Mouse (Mus musculus) CH12F3 (cell line): Measurements from ENCODE around the gene Nrm.

Experiments used
- in situ Hi-C: fragments of 300-500 bp; cut with MboI; formaldehyde crosslinking; loops from 2 replicates; pipeline ENCODE4 v1.14.3; 2020; ENCODE audit warnings: low sequenced_read_pairs

Nrm gene

DNA sequence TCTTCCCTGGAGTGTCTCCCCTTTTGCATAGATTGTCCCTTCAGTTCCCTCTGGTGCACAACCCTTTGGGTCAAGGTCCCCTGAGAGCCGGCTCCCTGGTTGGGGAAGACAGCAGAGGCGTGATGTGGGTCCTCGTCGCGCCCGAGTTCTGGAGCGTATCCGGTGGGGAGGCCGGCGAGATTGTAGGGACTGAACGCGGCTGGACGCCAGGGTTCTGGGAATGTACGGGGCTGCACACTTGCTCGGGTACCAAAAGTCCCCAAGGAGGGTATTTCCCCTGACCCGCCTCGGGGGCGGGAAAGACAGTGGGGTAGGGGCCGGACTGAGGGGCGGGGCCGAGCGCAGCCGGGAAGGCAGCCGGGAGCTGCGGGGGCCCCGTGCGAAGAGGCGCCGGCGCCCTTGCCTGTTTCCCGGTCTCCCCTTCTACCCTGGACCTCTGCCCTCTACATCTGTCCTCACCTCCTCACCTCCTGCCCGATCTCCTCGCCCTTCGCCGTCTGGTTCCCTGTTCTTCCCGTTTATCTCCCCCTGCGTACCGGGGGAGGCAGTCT lies 5.2 kb downstream of the Nrm start:
- in situ Hi-C loops: no loop called here

GRCm38 (mm10) chr17:35866911-35867890 lies 6.1 kb downstream of the Nrm start:
- in situ Hi-C loops: no loop called here

DNA sequence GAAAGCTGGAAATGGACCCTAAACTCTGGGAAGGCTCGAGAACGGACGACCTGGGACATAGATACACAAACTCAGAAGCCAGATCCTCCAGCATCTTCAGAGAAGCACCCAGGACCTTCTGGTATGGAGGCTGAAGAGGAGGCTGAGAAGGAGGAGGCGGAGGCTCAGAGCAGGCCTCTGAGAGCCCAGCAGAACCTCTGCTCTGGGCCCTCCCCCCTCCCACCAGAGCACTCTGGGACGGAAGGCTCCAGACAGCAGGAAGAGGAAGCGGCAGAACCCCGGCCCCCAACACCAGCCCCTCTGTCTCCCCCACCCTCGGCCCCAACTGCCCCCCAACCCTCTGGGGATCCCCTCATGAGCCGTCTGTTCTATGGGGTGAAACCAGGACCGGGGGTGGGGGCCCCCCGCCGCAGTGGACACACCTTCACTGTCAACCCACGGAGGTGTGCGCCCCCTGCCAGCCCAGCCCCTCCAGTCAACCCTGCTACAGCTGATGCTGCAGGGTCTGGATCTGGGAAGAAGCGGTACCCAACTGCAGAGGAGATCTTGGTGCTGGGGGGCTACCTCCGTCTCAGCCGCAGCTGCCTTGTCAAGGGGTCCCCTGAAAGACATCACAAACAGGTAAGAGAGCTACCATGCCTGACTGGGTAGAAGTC lies 7.2 kb downstream of the Nrm start:
- in situ Hi-C loops: no loop called here

GRCm38 (mm10) chr17:35868961-35869345 lies 7.8 kb downstream of the Nrm start:
- in situ Hi-C loops: no loop called here

- in situ Hi-C loops: loop anchor here (5.0 kb wide), 1 partner anchor 37 kb away; no protein-coding TSS in a partner anchor
Measured at GRCm38 (mm10) chr17:35869346-35870067, 8.4 kb downstream of the Nrm start.

DNA sequence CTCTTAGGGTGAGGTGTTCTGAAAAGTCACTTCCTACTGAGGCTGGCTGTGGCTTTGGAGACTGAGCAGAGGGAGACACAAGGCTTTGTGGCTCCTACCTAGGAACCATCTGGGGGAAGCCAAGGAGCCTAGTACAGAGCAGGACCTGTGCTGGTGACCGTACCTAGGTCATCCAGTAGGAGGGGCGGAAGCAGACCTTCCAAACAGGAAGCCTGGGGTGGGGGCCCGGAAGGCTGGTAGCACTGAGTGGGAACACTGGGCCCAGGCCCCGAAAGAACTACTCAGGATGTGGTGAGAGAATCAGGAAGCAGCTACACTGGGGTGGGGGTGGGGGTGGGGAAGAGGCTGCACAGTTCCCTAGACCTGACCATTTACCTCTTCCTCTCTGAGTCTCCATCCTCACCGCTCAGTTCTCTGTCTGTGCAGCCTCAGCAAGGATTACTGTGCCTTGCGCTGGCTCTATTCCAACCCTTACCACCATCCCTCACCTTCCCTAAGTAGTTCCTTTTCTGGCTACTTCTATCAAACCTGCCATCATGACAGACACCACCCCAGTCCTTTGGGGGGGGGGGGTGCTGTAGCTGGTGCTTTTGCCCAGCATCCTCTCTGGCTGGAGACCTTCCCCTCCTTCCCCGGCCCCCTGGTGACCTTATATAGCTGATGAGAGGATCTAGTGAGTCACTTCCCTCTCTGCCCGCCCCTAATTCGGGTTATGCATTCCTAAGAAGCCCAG lies 9.2 kb downstream of the Nrm start:
- in situ Hi-C loops: loop anchor here (5.0 kb wide), 1 partner anchor 38 kb away; no protein-coding TSS in a partner anchor

GRCm38 (mm10) chr17:35870884-35871696 lies 10.0 kb downstream of the Nrm start:
- in situ Hi-C loops: loop anchor here (5.0 kb wide), 1 partner anchor 39 kb away; no protein-coding TSS in a partner anchor

GRCm38 (mm10) chr17:35873774-35874519 lies 12.8 kb downstream of the Nrm start:
- in situ Hi-C loops: loop anchor here (5.0 kb wide), 1 partner anchor 42 kb away; no protein-coding TSS in a partner anchor

DNA sequence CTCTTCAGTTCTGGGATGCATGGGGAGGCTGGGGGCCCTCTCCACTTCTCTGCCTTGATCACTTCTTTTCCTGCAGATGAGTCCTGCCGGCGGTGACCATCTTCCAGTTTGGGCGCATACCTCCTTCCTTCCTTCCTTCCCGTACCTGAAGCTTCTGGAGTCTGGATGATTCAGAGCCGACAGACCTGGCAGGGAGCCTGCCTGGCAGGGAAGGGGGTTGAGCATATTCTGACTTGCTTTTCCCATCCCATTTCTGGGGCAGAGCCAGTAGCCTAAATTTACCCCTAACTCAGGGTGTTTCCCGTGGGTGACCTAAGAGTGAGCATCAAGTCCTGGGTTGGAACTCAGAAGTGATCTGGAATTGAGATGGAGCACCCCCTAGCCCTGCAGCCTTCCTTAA lies 13.6 kb downstream of the Nrm start:
- in situ Hi-C loops: loop anchor here (5.0 kb wide), 1 partner anchor 42 kb away; no protein-coding TSS in a partner anchor

GRCm38 (mm10) chr17:35879245-35880057 lies 18.3 kb downstream of the Nrm start, which contains the start of gene Dhx16:
Gene Dhx16 (plus strand): TSS chr17:35879819.
- in situ Hi-C loops: no loop called here

DNA sequence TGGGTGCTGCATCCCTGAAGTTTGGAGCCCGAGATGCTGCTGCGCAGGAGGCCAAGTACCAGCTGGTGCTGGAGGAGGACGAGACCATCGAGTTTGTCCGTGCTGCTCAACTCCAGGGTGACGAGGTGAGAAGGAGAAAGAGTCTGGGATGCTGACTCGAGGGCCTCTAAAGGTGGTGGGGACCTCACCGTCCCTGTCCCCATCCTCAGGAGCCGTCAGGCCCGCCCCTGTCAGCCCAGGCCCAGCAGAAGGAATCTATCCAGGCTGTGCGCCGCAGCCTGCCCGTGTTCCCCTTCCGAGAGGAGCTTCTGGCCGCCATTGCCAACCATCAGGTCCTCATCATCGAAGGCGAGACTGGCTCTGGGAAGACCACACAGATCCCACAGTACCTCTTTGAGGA lies 21.8 kb downstream of the Nrm start:
- in situ Hi-C loops: no loop called here

DNA sequence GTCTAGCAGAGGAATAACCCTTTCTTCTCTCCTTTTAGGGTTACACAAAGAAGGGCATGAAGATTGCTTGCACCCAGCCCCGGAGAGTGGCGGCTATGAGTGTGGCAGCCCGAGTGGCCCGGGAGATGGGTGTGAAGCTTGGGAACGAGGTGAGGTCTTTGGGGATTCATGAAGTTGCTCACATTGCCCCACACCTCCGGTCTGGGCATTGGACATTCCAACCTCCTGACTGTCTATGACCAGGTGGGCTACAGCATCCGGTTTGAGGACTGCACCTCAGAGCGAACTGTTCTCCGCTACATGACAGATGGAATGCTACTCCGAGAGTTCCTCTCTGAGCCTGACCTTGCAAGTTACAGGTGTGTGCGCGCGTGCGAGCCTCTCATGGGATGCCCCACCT lies 22.7 kb downstream of the Nrm start:
- in situ Hi-C loops: no loop called here

DNA sequence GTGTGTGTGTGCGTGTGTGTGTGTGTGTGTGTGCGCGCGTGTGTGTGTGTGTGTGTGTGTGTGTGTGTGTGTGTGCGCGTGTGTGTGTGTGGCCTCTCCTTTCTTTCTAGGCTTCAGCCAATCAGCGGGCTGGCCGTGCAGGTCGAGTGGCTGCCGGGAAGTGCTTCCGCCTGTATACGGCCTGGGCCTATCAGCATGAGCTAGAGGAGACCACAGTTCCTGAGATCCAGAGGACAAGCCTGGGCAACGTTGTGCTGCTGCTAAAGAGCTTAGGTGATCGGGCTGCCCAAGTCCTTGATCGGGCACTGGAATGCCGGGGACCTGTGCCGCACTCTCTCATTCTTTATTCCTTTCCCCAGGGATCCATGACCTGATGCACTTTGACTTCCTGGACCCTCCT lies 26.6 kb downstream of the Nrm start:
- in situ Hi-C loops: no loop called here

DNA sequence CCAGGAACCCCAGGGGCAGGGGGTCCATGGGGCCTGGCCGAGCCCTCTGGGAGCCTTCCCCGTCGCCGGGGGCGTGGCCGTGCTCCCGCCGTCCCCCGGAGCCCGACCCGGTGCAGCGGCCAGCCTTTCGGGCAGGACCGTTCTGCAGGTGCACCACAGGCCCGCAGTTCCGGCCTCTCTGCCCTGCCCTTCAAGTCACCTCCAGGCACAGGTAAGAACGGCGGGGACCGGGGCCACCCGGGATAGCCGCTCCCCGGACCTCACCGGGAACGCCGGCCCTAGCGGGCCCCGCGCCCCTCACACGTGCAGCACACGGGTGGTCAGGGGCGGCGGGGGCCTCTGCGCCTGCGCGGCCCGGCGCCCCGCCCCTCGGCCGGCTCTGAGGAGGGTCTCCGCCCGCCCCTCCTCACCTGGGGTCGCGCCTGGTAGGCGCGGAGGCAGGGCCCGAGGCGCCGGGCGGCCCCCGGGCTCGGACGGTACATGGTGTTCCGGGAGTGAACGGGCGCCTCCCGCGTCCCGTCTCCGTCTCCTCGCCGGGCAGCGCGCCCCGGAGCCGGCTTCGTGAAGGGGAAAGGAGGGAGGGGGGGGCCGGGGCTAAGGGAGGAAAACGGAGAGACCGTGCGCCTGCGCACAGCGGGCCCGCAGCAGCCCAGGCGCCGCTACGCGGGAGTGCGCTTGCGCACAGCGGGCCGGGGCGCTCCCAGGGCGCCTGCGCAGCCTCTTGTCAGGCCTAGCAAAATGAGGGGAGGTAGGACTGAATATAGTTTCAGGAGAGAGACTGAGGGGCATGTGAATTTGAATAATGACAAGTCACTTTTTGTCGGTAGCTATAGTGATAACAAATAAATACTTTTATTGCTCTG lies 35.9 kb downstream of the Nrm start, which contains the start of gene 2310061I04Rik:
Gene 2310061I04Rik (minus strand): TSS at position 651 of the 863 bp plus-strand sequence.
- in situ Hi-C loops: no loop called here

DNA sequence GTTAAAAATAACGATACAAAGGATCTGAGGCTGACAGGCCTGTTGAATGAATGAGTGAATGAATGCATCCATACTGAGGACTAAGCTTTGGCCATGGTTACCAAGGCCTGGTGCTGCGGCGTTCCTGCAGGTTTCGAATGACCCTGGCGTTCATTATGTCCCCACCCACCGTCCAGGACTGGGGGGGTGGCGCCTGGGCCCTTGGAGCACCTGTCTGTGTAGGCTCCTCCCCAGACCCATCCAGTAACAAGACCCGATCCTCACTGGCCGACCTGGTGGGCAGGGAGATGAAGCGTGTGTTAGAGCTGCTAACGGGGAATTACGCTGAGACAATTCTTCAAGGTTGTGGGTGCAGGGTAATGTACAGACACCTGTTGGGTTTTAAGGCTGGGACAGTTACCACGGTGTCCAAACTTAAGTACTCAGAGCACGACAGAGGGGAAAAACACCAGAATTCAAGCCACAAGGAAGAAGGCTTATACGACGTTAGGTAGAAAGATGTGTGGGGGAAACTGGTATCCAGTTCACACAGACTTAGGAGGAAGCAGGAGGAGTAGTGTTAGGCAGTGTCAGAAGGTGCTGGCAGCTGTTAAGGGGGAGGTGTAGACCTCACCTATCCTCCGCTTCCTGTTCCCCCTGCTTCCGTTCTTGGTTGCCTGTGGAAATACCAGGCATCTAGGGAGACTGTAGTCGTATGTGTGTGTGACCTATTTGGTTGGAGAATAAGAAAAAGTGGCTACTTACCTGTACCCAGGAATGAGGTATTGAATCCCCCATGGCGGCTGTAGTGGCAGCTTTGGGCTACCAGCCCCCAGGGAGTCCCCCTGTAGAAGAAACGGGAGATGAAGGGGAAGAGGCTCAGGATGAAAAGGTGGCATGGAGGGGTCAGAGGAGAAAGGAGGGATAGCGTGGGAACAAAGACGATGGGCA lies 36.8 kb downstream of the Nrm start:
- in situ Hi-C loops: no loop called here

- in situ Hi-C loops: no loop called here
Measured at GRCm38 (mm10) chr17:35900636-35901035, 39.5 kb downstream of the Nrm start.
